Mouse (Mus musculus): Measurements from ENCODE around the gene Rapgef4.
"Not testable (repeated sequence)": the region's sequence is repeated elsewhere in the genome, so short reads cannot be mapped to it uniquely, and the experiment has no call there.

The Rapgef4 gene

DNA sequence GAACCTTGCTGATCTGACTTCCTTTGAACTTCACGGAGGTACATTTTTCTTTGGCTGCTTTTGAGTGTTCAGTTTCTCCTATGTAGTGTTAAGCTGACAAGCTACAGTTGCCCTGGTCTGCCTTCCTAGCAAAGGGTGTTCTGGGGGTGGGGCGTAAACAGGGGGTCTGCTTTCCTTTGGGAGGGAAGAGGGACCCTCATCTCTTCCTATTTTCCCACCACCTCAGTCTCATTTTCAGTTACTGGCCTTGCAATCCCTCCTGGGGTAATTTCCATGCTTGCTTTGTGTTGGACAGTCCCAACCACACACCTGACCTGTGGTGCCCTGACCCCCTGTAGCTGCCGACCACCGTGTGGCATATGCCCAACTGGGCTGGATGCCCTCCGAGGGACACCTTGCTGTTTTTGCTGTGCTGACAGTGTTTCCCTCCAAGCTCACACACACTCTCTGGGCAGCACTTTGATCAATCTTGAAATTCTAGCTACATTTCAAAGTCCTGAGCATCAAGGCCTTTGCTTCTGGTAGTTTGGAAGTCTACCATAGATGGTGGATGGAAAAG is 48.6 kb downstream of the Rapgef4 start:
- no peak for DNase-seq (ENCODE audit: low spot score)

DNA sequence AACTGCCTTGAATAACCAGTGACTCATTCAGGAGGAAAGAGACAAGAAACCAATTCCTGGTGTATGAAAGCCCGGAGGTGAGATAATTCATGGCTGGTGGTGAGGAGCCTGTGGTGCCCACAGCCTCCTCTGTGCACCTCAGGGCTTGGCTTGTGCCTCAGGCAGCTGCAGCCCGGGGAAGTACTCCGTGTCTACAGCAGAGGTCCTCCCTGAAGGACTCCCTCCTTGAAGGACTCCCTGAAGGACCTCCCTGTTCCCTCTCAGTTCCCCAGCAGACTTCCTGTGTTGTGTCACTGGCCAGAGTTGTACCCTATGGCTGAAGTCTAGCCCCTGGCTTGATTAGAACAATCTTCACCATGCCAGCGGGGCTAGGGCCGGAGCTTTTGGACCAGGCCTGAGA is 50.7 kb downstream of the Rapgef4 start:
- DNase-seq (ENCODE audit: low spot score), result no peak

- peak; percentile 8 for DNase-seq (ENCODE audit: low spot score)
Observed at GRCm38 (mm10) chr2:72035616-72036015, 54.6 kb downstream of the Rapgef4 start.

DNA sequence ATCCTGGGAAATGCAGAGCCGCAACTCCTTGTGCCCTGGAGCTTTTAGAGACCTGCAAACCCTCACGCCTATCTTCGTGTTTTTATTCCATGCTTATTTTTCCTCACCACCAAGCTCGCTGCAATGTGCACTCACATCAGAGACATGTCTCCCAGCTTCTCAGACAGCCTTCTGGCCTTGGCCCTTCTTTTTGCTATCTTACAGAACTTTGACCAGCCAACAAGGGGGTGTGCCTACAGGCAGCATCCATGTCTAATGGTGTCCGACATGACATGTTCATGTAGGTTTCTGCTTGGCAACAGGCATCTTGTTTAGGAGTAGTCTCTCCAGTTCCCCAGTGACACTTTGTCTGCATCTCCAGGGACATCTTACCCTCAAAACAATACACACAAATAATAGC is 56.3 kb downstream of the Rapgef4 start:
- no peak for DNase-seq (ENCODE audit: low spot score)

DNA sequence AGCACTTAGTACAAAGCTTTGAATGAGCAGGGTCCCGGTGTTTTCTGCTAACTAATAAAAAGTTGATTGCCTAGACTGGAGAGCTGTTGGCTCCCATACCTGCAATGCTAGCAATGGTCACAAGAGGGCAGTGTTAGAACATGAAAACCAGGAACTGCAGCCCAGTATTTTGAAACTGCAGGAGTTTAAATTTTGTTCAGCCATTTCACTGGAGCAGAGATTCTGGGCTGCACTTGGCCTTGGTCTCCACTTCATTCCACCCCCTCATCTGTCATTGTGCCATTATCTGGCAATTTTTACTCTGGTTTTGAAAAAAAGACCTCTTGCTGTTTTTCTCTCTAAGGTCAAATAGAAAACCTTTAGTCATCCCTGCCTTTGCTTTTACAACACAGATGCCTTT is 57.2 kb downstream of the Rapgef4 start:
- DNase-seq (ENCODE audit: low spot score), result peak; percentile 55

DNA sequence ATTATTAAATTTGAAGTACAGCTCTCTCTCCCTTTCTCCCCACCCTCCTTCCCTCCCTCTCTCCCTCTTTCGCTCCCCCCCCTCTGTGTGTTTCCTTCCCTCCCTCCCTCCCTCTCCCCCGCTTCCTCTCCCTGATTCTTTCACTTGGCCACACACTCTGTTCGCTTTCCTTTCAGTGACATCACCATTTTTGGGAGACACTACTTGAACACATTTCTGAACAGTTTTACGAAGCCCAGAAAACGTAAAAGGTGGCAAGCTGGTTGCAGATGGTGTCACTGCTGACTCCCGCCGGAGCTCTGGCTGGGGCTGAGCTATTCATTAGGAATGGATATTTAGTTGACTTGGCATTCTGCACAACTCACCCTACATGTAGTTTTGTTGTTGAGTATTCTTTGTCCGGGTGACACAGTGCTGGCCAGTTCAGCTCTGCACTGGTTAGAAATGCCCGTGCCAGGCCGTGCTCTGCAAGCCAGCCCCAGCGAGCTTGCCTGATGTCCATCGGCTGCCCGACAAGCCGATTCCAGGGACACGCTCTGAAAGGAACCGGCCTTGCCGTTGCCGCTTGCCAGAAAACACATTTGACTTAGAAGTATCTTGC is 57.7 kb downstream of the Rapgef4 start:
- DNase-seq (ENCODE audit: low spot score), result no peak

GRCm38 (mm10) chr2:72039522-72040045 is 58.5 kb downstream of the Rapgef4 start:
- no peak for DNase-seq (ENCODE audit: low spot score)

DNA sequence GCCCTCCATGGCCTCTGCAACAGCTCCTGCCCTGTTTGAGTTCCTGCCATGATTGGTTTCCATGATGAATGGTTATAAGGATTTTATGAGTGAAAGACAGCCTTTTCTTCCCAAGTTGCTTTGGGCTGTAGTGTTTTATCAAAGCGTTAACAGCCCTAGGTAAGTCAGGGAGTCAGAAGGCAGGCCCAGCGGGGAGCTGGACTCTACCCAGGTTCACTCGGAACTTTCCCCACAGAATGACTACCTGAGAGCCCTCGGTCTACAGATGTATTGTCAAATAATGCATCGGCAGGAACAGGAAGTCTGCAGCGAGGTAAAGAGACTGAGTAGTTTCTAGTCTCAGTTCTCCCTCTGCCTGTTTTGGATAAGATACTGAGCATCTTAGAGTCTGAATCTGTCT is 60.0 kb downstream of the Rapgef4 start:
- no peak for DNase-seq (ENCODE audit: low spot score)

GRCm38 (mm10) chr2:72042093-72042492 is 61.1 kb downstream of the Rapgef4 start:
- no peak for DNase-seq (ENCODE audit: low spot score)

- no peak for DNase-seq (ENCODE audit: low spot score)
Observed at GRCm38 (mm10) chr2:72044191-72044590, 63.2 kb downstream of the Rapgef4 start.

- DNase-seq (ENCODE audit: low spot score), result no peak
Observed at GRCm38 (mm10) chr2:72045024-72045423, 64.0 kb downstream of the Rapgef4 start.

GRCm38 (mm10) chr2:72045659-72046058 is 64.6 kb downstream of the Rapgef4 start:
- no peak for DNase-seq (ENCODE audit: low spot score)

GRCm38 (mm10) chr2:72050451-72050850 is 69.4 kb downstream of the Rapgef4 start:
- DNase-seq (ENCODE audit: low spot score), result no peak

GRCm38 (mm10) chr2:72054280-72054679 is 73.2 kb downstream of the Rapgef4 start:
- DNase-seq (ENCODE audit: low spot score), result no peak

GRCm38 (mm10) chr2:72054736-72055135 is 73.7 kb downstream of the Rapgef4 start:
- no peak for DNase-seq (ENCODE audit: low spot score)

GRCm38 (mm10) chr2:72055476-72055875 is 74.4 kb downstream of the Rapgef4 start:
- DNase-seq (ENCODE audit: low spot score), result no peak

DNA sequence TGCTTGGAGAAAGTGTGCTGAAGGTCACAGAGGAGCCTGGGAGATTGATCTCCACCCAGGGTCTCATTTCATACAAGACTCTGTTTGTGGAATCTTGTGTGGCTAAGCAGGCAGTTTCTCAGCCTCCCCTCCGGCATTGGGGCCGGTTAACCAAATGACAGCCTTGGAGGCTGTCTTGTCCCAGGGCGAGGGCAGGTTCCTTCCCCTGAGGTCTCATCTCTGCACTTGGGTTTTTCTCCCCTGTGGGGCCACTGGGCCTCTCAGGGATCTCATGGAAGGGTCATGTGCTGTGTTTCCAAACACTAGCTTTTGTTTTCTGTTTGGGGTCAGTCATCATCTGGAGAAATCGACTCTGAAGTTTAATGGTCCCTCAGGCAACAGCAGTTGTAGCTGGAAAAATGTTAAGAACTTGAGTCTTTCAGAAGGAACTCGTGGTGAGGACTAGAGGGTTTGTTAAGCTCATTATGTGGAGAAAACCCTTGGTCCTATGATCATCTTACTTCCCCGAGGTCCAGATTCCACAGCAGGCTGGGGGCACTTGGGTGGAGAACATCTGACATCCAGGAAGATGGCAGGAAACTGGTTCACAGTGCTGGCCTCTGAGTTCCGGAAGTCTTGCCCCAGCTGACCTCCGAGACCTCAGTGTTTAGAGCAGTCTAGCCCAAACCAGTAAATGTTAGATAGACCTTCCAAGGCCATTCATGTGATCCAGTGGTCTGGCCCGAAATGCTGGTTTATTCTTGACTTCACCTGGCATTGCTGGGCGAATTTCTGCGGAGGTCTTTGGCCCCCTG is 75.2 kb downstream of the Rapgef4 start:
- DNase-seq (ENCODE audit: low spot score), result no peak

GRCm38 (mm10) chr2:72062931-72063330 is 81.9 kb downstream of the Rapgef4 start:
- DNase-seq (ENCODE audit: low spot score), result no peak

DNA sequence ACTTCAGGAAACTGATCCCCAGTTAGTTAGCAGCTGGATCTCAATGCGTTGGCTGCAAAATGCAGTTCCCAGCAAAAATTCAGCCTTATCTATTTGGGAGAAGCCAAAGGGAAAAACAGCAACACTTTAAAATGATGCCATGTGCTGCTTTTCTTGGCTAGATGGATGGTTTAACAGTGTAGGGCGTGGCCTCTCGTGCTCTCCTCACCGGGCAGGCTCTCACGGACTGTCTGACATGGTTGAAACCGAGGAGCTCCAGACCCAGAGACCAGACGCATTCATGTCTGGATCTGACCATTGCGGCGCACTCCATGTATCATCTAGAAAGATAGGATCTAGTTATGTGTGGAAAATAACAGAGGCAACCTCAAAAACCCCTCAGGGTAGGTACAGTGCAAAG is 87.5 kb downstream of the Rapgef4 start:
- no peak for DNase-seq (ENCODE audit: low spot score)

DNA sequence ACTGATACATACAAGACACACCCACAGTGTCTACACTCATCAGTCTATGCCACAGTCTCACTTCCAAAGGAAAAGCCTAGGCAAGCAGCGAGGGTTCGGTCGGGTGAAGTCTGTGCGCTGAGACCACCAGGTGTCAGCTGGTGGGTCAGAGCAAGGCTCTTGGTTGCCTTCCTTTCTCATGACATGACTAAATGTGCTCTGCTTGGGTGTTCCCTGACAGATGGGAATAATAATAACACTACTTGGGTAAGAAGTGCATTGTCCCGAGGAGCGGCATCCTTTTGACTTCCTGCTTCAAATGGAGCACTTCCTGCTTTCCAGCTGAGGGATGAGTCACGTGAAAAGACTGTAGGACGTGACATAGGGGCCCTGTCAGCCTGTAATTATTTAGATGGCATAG is 89.0 kb downstream of the Rapgef4 start:
- no peak for DNase-seq (ENCODE audit: low spot score)

DNA sequence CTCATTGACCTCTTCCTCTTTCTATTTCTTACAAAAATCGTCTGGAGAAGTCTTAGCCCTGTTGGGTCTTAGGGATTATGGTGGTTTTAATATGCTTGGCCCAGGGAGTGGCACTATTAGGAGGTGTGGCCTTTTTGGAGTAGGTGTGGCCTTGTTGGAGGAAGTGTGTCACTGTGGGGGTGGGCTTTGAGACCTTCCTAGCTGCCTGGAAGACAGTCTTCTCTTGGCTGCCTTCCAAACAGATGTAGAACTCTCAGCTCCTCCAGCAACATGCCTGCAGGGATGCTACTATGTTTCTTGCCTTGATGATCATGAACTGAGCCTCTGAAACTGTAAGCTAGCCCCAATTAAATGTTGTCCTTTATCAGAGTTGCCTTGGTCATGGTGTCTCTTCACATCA is 92.1 kb downstream of the Rapgef4 start:
- DNase-seq (ENCODE audit: low spot score), result not testable (repeated sequence)

DNA sequence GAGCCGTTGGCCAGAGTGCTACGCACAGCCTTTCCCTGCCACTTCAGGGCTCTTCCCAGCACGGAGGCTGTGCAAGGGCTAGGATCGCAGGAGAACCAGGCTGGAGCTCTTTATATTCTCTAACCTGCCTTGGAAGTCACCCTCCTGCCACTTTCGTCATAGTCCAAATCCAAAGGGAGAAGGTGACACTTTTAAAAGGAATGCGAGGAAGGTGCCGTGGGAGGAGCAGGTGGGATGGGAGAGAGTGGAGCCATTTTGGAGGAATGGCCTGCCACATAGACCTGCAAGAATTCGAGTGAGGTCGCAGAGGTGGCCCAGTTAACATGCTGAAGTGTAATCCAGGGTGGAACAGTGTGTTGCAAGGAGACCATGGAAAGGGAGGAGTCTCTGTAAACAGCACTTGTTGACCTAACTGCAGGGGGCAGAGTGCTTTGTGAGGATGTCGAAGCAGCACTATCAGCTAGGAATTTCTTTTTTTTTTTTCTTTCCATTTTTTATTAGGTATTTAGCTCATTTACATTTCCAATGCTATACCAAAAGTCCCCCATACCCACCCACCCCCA is 94.0 kb downstream of the Rapgef4 start:
- no peak for DNase-seq (ENCODE audit: low spot score)

Data from c-Kit-positive CD71-positive TER-119-positive erythroid progenitor cells, embryonic 14.5 days (primary cell).